Mouse (Mus musculus): ENCODE results near the gene 1700023F06Rik. TPM values are rescaled to one million over a fixed set of nuclear protein-coding genes. Genes with fewer than 3 reads are reported as not detected.

The 1700023F06Rik gene
- 3.9 TPM for polyA plus RNA-seq (2014; fragmentation: Illumina TruSeq; extraction: RNeasy Lipid Tissue Mini Kit (QIAGEN cat#74804); ENCODE audit: low read depth, low replicate concordance)

DNA sequence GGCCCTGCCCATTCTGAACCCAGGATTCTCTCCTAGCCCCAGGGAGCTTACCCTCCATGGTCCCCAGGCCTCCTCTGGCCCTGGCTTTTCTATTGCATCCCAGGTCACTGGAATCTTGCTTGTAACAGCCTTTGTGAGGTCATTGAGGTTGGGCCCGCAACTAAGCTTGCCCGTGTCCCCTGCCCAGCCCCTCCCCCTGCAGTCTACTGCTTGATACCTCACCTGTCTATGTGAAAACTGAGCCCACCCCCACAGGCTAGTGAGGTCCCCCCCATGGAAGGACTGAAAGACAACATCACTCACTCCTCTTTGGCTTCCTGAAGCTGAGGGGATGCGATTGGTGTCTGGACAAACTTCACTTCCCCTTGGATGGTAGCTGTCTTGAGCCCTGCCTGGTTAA, at the start of gene 1700023F06Rik:
Gene 1700023F06Rik, minus strand, starts transcription at position 101 of the 400 bp plus-strand sequence.

DNA sequence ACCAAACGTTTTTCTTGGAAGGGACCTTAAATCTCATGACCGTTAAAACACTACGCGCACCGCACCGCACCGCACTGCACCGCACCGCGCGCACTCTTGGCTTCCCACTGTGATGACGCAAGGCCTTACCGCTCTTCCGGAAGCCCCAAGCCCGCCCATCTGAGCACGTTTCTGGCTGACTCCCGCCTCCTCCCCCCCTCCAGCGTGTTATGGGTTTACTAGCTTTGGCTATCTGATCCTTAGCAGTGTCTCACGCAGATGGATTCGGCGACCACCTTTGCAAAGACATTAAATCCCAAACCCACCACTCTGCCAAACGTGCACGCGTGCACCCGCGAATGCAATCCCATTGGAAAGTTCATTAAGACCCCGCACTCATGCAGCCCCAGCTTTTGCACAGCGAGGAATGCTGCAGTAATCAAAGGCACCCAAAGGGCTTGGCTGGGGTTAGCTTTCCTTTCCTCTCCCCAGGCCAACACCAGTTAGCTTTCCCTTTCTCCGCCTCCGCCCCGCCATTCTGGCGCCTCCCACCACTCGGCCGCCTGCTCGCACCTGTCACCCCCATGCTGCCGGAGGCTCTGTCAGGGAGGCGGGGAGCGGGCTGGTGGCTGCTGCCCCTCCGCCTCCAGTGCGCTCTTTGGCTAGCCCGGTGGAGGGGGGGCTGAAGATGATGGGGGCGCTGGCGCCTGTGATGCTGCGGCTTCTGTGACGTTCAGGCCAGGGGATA, 9.6 kb upstream of the 1700023F06Rik start, which contains the start of gene Spata32:
Gene Spata32, minus strand, starts transcription at position 643 of the 727 bp plus-strand sequence.

DNA sequence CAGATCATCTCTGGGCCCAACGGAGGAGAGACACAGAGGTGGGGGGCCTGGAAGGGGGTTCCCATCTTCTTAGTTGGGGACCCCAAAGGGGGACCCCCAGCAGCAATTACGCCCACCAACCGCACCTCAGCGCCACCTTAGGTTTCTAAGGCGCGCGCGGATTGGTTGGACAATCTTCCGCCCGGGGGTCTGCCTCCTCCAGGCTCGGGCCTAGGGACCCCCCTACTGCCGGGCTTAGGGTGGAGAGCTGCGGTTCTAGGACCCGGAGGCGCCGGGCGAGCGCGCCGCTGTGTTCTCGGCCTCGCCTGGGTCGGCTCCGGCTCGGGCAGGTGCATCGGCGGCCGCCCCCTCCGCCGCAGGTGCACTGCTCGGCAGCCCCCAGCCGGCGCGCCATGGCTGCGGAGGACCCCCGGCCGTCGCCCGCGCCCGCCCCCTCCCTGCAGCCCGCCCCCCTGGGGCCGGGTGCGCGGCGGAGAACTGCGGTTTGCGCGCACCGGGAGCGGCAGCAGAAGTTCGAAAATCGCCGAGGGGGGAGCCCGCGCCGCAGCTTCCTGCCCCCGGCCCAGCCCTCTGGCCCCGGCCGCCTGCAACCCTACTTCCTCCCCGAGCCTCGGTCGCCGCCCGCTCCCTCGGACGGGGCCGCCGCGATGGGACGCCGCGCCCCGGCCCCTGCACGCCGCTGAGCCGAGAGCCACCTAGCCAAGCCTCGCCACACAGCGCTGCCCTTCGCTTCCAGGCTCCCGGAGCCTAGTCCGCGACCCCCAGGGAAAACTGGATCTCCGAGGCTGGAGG, 37.7 kb downstream of the 1700023F06Rik start, which contains the start of gene Fmnl1:
Gene Fmnl1, plus strand, starts transcription at position 614 of the 792 bp plus-strand sequence.

Other genes with a start within 250 kb of the 1700023F06Rik start
- gene Nmt1, start 180.4 kb downstream of the 1700023F06Rik start, polyA plus RNA-seq (2014; fragmentation: Illumina TruSeq; extraction: RNeasy Lipid Tissue Mini Kit (QIAGEN cat#74804); ENCODE audit: low read depth, low replicate concordance): 49.6 TPM
- 41.6 TPM for gene Dcakd, start 180.2 kb downstream of the 1700023F06Rik start, polyA plus RNA-seq (2014; fragmentation: Illumina TruSeq; extraction: RNeasy Lipid Tissue Mini Kit (QIAGEN cat#74804); ENCODE audit: low read depth, low replicate concordance)
- gene Plcd3, start 106.9 kb downstream of the 1700023F06Rik start, polyA plus RNA-seq (2014; fragmentation: Illumina TruSeq; extraction: RNeasy Lipid Tissue Mini Kit (QIAGEN cat#74804); ENCODE audit: low read depth, low replicate concordance): 22.4 TPM
- gene Acbd4, start 106.9 kb downstream of the 1700023F06Rik start, polyA plus RNA-seq (2014; fragmentation: Illumina TruSeq; extraction: RNeasy Lipid Tissue Mini Kit (QIAGEN cat#74804); ENCODE audit: low read depth, low replicate concordance): 125 TPM
- gene Hexim1, start 92.3 kb downstream of the 1700023F06Rik start, polyA plus RNA-seq (2014; fragmentation: Illumina TruSeq; extraction: RNeasy Lipid Tissue Mini Kit (QIAGEN cat#74804); ENCODE audit: low read depth, low replicate concordance): 34.1 TPM
- gene Hexim2, start 76.1 kb downstream of the 1700023F06Rik start, polyA plus RNA-seq (2014; fragmentation: Illumina TruSeq; extraction: RNeasy Lipid Tissue Mini Kit (QIAGEN cat#74804); ENCODE audit: low read depth, low replicate concordance): 7.6 TPM
- 8.6 TPM for gene Fmnl1, start 37.5 kb downstream of the 1700023F06Rik start, polyA plus RNA-seq (2014; fragmentation: Illumina TruSeq; extraction: RNeasy Lipid Tissue Mini Kit (QIAGEN cat#74804); ENCODE audit: low read depth, low replicate concordance)
- gene Spata32, start 9.9 kb upstream of the 1700023F06Rik start, polyA plus RNA-seq (2014; fragmentation: Illumina TruSeq; extraction: RNeasy Lipid Tissue Mini Kit (QIAGEN cat#74804); ENCODE audit: low read depth, low replicate concordance): 4.0 TPM
- gene Map3k14, start 58.9 kb upstream of the 1700023F06Rik start, polyA plus RNA-seq (2014; fragmentation: Illumina TruSeq; extraction: RNeasy Lipid Tissue Mini Kit (QIAGEN cat#74804); ENCODE audit: low read depth, low replicate concordance): 7.9 TPM
- 17.1 TPM for gene Arhgap27, start 155.1 kb upstream of the 1700023F06Rik start, polyA plus RNA-seq (2014; fragmentation: Illumina TruSeq; extraction: RNeasy Lipid Tissue Mini Kit (QIAGEN cat#74804); ENCODE audit: low read depth, low replicate concordance)
- gene Plekhm1, start 204.1 kb upstream of the 1700023F06Rik start, polyA plus RNA-seq (2014; fragmentation: Illumina TruSeq; extraction: RNeasy Lipid Tissue Mini Kit (QIAGEN cat#74804); ENCODE audit: low read depth, low replicate concordance): 14.8 TPM